In genomic region chr8:57503641-57504040, GRCm38 (mm10) we compare ENCODE assay signal across 8 mouse cellular contexts. TPM values are rescaled to one million over a fixed set of nuclear protein-coding genes. Genes with fewer than 3 reads are reported as not detected.
DNase-seq lines count a peak whose midpoint lies in the region; ATAC-seq and TF ChIP-seq lines count a peak whose summit lies in the region.

No protein-coding gene starts in this region.

- no peak for ATAC-seq in heart, postnatal 0 days (ENCODE audit: insufficient read depth, low read depth)
- peak; percentile 89 for ATAC-seq in activated CD4-positive, CD25-positive, alpha-beta regulatory T cell, adult 4 months
- no peak for ATAC-seq in limb, embryonic 11.5 days (ENCODE audit: insufficient number of reproducible peaks, low FRiP score, low TSS enrichment, low read depth)
- no peak for ATAC-seq in neural tube, embryonic 11.5 days (ENCODE audit: insufficient read depth, low FRiP score, low TSS enrichment)

- H3K27me3 ChIP-seq in heart, postnatal 0 days (ENCODE audit: control insufficient read depth, insufficient read depth, low read length) = no peaks in the 10 kb centered on the region
- no peaks in the 10 kb centered on the region for H3K27me3 ChIP-seq in limb, embryonic 11.5 days (ENCODE audit: control insufficient read depth, insufficient read depth, low read length)
- no peaks in the 10 kb centered on the region for H3K27me3 ChIP-seq in neural tube, embryonic 11.5 days (ENCODE audit: control insufficient read depth, insufficient read depth, low read length)

- H3K4me1 ChIP-seq in heart, postnatal 0 days (ENCODE audit: control insufficient read depth, insufficient read depth) = no peaks in the 10 kb centered on the region
- no peaks in the 10 kb centered on the region for H3K4me1 ChIP-seq in limb, embryonic 11.5 days (ENCODE audit: control insufficient read depth, insufficient read depth, low read length)
- no peaks in the 10 kb centered on the region for H3K4me1 ChIP-seq in neural tube, embryonic 11.5 days (ENCODE audit: control insufficient read depth, insufficient read depth, low read length)

- H3K4me3 ChIP-seq in heart, postnatal 0 days (ENCODE audit: low read depth, low read length) = no peak overlapping the region
- H3K4me3 ChIP-seq in limb, embryonic 11.5 days (ENCODE audit: low read depth, low read length) = no peak overlapping the region
- H3K4me3 ChIP-seq in neural tube, embryonic 11.5 days (ENCODE audit: low read depth, low read length) = no peak overlapping the region

- H3K4me2 ChIP-seq in heart, postnatal 0 days (ENCODE audit: low read depth, low read length) = no peak overlapping the region
- no peak overlapping the region for H3K4me2 ChIP-seq in limb, embryonic 11.5 days (ENCODE audit: low read depth, severe bottlenecking)
- H3K4me2 ChIP-seq in neural tube, embryonic 11.5 days (ENCODE audit: low read depth) = no peak overlapping the region

- no peak for DNase-seq in heart, postnatal 0 days (ENCODE audit: low spot score)
- DNase-seq in heart, adult 8-10 months (ENCODE audit: low spot score) = no peak
- peak; percentile 82 for DNase-seq in embryo, embryonic 10 days (ENCODE audit: low spot score)
- peak; percentile 77 for DNase-seq in heart, postnatal 4 days
- DNase-seq in limb, embryonic 11.5 days (ENCODE audit: low spot score) = peak; percentile 87
- peak; percentile 81 for DNase-seq in neural tube, embryonic 11.5 days (ENCODE audit: low spot score)
- DNase-seq in thymus, adult 18-20 months = peak; percentile 47 to 55

- H3K27ac ChIP-seq in heart, postnatal 0 days (ENCODE audit: low read depth) = no peak overlapping the region; the same call in 1 of the 2 replicates
- no peak overlapping the region for H3K27ac ChIP-seq in limb, embryonic 11.5 days (replicated peaks; ENCODE audit: low read depth, low read length)
- H3K27ac ChIP-seq in neural tube, embryonic 11.5 days (ENCODE audit: low read depth, low read length) = no peak overlapping the region

- H3K9me3 ChIP-seq in heart, postnatal 0 days (replicated peaks; ENCODE audit: control insufficient read depth, low read length) = no peaks in the 10 kb centered on the region
- no peaks in the 10 kb centered on the region for H3K9me3 ChIP-seq in limb, embryonic 11.5 days (ENCODE audit: control insufficient read depth, low read length)
- no peaks in the 10 kb centered on the region for H3K9me3 ChIP-seq in neural tube, embryonic 11.5 days (ENCODE audit: control insufficient read depth, low read length)

- H3K9ac ChIP-seq in heart, postnatal 0 days (replicated peaks; ENCODE audit: low read depth, low read length) = no peak overlapping the region
- H3K9ac ChIP-seq in limb, embryonic 11.5 days (ENCODE audit: low read length) = no peak overlapping the region
- H3K9ac ChIP-seq in neural tube, embryonic 11.5 days (ENCODE audit: low read length) = no peak overlapping the region

- no peaks in the 10 kb centered on the region for H3K36me3 ChIP-seq in heart, postnatal 0 days (replicated peaks; ENCODE audit: control insufficient read depth, insufficient read depth, low read length)
- H3K36me3 ChIP-seq in limb, embryonic 11.5 days (ENCODE audit: control insufficient read depth, insufficient read depth, low read length) = no peaks in the 10 kb centered on the region
- no peaks in the 10 kb centered on the region for H3K36me3 ChIP-seq in neural tube, embryonic 11.5 days (ENCODE audit: control insufficient read depth, insufficient read depth, low read length)

- peak; percentile 83 for TF ChIP-seq CTCF in heart, postnatal 0 days (IDR thresholded peaks at IDR 0.05; ENCODE audit: low read depth)

- no peak for TF ChIP-seq EP300 in heart, postnatal 0 days (IDR thresholded peaks at IDR 0.05; ENCODE audit: low read depth)

- 46% methylated on average over 5 of the region's 5 CpGs for WGBS in heart, postnatal 0 days
- 57% methylated on average over 5 of the region's 5 CpGs for WGBS in limb, embryonic 11.5 days
- 59% methylated on average over 5 of the region's 5 CpGs for WGBS in neural tube, embryonic 11.5 days

RNA-seq across cellular contexts. Expression of gene Hmgb2, which starts 8.1 kb away (rescaled TPM):
- 22.1 and 25.6 TPM in 2 replicates for total RNA-seq in heart, postnatal 0 days (2014; rRNA removed; ENCODE audit: low replicate concordance)
- 123 and 145 TPM in 2 replicates for polyA plus RNA-seq in heart, postnatal 0 days (2015; fragmentation: Nextera tagmentation; extraction: Ambion mirVana)
- total RNA-seq in heart, adult 8-10 months (2022) = 10 to 100 TPM; 14.2 to 17.3 (median 14.8) TPM
- 100 to 1,000 TPM; 481 to 544 TPM for polyA plus RNA-seq in activated CD4-positive, CD25-positive, alpha-beta regulatory T cell, adult 4 months (2017; shearing (Covaris generic))
- total RNA-seq in heart, postnatal 4 days (2021) = 100 to 1,000 TPM; 159 to 180 TPM
- polyA plus RNA-seq in limb, embryonic 11.5 days (2014; fragmentation: Nextera tagmentation; extraction: Ambion mirVana) = 597 and 671 TPM in 2 replicates
- 388 and 468 TPM in 2 replicates for polyA plus RNA-seq in neural tube, embryonic 11.5 days (2014; fragmentation: Nextera tagmentation; extraction: Ambion mirVana)

RNA-seq across cellular contexts. Expression of gene Sap30, which starts 16.0 kb away (rescaled TPM):
- total RNA-seq in heart, postnatal 0 days (2014; rRNA removed; ENCODE audit: low replicate concordance) = 57.2 and 106 TPM in 2 replicates
- polyA plus RNA-seq in heart, postnatal 0 days (2015; fragmentation: Nextera tagmentation; extraction: Ambion mirVana) = 36.7 and 37.7 TPM in 2 replicates
- total RNA-seq in heart, adult 8-10 months (2022) = 10 to 100 TPM; 13.2 to 15.6 (median 14.3) TPM
- polyA plus RNA-seq in activated CD4-positive, CD25-positive, alpha-beta regulatory T cell, adult 4 months (2017; shearing (Covaris generic)) = under 1 TPM; 0.94 to 0.99 TPM
- 10 to 100 TPM; 34.0 to 37.4 TPM for total RNA-seq in heart, postnatal 4 days (2021)
- polyA plus RNA-seq in limb, embryonic 11.5 days (2014; fragmentation: Nextera tagmentation; extraction: Ambion mirVana) = 93.7 and 97.7 TPM in 2 replicates
- 99.4 and 103 TPM in 2 replicates for polyA plus RNA-seq in neural tube, embryonic 11.5 days (2014; fragmentation: Nextera tagmentation; extraction: Ambion mirVana)

RNA-seq across cellular contexts. Expression of gene Scrg1, which starts 47.9 kb away (rescaled TPM):
- total RNA-seq in heart, postnatal 0 days (2014; rRNA removed; ENCODE audit: low replicate concordance) = not detected in 2 replicates
- 0.40 and 0.47 TPM in 2 replicates for polyA plus RNA-seq in heart, postnatal 0 days (2015; fragmentation: Nextera tagmentation; extraction: Ambion mirVana)
- not detected for total RNA-seq in heart, adult 8-10 months (2022)
- not detected for polyA plus RNA-seq in activated CD4-positive, CD25-positive, alpha-beta regulatory T cell, adult 4 months (2017; shearing (Covaris generic))
- total RNA-seq in heart, postnatal 4 days (2021) = not detected
- 1.1 and 1.4 TPM in 2 replicates for polyA plus RNA-seq in limb, embryonic 11.5 days (2014; fragmentation: Nextera tagmentation; extraction: Ambion mirVana)
- polyA plus RNA-seq in neural tube, embryonic 11.5 days (2014; fragmentation: Nextera tagmentation; extraction: Ambion mirVana) = 1.5 and 1.9 TPM in 2 replicates

Comparison
In these comparisons a context has a peak if more than half of its experiments do, and no peak if none do; other contexts are left out.
1. DNase-seq: peak in embryo, embryonic 10 days (single experiment), heart, postnatal 4 days (single experiment), limb, embryonic 11.5 days (single experiment), neural tube, embryonic 11.5 days (single experiment) and thymus, adult 18-20 months (2 of 2); none in heart, postnatal 0 days (single experiment) and heart, adult 8-10 months (single experiment).
2. RNA of gene Sap30, which starts 16.0 kb away (polyA plus RNA-seq): 99.4 to 103 TPM in neural tube, embryonic 11.5 days, 93.7 to 97.7 TPM in limb, embryonic 11.5 days and 36.7 to 37.7 TPM in heart, postnatal 0 days; 0.94 to 0.99 TPM in activated CD4-positive, CD25-positive, alpha-beta regulatory T cell, adult 4 months; every median in the first group is over 10 times any median in the second.